Mouse (Mus musculus): ENCODE measurements around the gene Rnf4.

Rnf4 gene

DNA sequence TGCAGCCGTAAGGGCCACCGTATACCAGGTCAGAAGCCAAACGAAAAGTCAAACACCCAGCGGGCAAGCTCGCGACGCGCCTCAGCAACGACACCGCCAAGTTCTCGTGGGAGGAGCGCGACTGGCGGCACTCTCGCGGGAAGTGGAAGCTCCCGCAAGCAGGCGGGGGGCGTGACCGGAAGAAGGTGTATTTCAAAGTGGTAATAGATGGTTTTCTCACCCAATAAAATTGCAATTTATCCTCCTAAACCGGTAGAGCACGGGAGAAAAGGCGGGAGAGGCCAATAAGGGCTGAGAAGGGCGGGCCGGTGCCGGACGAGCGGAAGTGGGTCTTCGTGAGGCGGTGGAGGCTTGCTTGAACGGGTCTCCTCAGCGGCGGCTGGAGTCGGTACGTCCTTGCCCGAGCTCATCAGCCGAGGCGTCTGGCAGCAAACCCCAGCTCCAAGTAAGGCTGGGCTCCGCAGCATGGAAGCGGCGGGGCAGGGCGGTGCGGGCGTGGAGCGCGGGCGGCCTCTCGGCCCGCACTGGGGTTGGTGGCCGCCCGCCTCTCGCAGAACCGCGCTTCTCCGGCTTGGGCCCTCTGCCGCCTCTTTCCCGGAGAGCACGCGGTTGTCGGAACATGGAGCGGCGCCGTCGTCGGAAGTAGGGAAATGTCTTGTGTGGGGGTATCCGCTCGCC lies at the start of gene Rnf4:
Rnf4 (plus strand) TSS at position 193 of the 678 bp plus-strand sequence.
- peak; percentile 98 for DNase-seq (ENCODE audit: low read depth, low spot score)

DNA sequence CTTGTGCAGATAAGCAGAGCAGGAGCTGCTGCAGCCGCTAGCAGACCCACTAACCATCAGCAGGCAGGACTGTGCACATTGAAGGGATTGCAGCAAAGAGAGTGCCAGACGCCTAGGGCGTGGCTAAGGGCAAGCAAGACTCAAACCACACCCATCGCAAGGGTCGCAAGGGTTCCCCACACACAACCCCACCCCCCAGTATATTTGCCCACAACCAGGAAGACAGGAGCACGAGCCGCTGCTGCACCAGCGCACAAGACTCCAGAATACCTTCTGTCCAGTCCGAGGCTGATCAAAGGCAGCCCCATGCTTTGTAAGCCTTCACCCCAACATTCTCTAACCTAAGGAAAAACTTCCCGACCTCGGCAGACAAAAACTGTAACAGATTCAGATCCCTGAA lies 49.6 kb upstream of the Rnf4 start:
- DNase-seq (ENCODE audit: low read depth, low spot score), result no peak

DNA sequence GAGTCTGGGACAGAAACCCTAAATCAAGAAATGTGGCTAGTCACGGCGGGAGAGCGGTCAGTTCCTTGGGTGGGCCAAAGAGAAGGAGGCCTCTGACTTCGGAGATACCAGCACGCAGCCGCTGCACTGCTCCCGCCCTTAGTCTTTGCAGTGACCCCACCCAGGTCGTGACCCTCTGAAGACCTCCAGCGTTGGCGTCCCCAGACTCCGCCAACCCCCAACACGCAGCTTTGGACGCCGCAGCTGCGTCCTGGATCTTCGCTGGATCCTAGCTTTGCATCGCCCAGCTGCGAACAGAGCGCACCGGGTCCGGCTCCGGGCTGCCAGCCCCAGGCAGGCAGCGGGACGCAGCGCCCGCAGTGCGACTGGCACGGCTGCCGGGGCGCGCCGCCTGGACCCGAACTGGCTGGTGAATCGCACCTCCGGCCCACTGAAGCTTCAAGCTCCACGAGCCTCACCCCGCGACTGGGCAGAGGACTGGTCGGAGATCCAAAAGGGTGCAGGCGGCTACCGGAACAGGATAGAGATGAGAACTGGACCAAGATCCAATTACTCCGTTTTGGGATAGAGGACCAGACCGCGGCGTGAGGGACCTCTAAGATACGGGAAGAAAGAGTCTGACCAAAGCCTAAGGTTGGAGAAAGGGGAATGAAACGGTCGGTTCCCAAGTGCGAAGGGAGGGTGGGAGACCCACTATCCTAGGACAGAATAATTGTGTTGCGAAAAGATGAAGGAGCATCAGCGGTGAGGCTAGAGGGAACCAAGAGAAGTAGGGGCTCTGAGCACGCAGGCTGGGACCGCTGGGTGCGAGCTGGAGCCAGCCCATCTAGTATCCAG lies 48.9 kb upstream of the Rnf4 start:
- DNase-seq (ENCODE audit: low read depth, low spot score), result no peak

DNA sequence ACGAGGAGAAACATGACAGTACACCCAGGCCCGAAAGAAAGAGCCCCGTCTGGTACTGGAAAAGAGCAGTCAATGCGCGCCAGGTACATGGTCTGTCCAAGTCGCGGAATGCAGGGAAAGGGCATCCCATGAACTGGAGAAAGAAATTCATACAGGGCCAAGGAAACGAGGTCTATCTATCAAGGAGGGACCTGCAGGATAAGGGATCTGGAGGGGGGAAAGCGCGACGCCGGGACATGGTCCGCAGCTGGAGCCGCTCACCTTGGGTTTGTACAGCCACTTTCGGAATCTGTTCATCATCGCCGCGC lies 48.3 kb upstream of the Rnf4 start:
- DNase-seq (ENCODE audit: low read depth, low spot score), result no peak

DNA sequence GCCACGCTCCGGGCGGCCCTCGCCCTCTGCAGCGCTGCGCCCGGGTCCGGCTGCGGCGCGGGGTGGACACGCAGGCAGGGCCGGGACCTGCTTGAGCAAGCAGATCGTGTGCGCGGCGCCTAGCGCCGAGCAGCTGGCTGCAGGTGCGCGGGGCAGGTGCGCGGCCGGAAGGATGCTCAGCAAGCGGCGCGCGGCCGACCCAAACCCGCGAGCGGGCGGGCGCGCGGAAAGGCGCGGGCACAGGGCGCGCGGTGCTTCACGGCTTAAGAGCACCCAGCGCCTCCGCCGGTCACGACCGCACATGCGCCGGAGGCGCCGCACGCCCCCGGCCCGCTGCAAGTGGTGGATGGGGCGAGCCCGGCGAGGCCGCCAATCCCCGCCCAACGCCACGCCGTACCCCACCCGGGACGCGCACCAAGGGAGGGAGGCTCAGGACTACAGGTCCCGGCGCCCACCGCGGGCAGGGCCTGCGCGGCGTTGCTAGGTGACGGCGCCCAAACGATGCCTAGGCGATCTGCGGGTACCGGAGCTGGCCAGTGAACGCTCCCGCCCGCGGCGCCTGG lies 47.9 kb upstream of the Rnf4 start, which contains the start of the genes Zfyve28 and Cfap99:
Zfyve28 (minus strand) TSS at position 296 of the 563 bp plus-strand sequence.
Cfap99 (plus strand) TSS at position 447 of the 563 bp plus-strand sequence.
- DNase-seq (ENCODE audit: low read depth, low spot score), result peak; percentile 60

DNA sequence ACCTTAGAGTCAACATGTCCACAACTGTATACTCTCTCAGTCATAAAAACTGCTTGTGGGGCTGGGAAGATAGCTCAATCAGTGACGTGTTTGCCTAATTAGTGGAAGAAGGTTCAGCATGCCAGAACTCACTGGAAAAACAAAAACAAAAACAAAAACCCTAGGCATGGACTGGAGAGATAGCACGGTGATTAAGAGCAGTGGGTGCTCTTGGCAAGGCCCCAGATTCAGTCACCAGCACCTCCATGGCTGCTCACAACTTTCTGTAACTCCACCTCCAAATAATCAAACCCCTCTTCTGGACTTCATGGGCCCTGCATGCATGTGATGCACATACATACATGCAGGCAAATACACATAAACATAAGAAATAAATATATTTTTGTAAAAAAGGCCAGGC lies 46.8 kb upstream of the Rnf4 start:
- no peak for DNase-seq (ENCODE audit: low read depth, low spot score)

DNA sequence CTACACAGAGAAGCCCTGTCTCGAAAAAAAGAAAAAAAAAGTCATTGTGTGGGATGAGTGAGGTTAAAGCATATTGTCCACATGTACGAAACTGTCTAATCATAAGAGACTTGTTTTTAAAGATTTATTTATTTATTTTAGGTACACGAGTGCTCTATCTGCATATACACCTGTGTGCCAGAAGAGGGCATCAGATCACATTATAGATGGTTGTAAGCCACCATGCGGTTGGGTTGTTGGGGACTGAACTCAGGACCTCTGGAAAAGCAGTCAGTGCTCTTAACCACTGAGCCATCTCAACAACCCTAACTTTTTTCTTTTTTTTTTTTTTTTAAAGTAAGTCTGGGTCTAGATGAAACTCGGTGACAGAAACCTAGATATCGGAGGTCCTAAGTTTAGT lies 42.7 kb upstream of the Rnf4 start:
- peak; percentile 18 for DNase-seq (ENCODE audit: low read depth, low spot score)

DNA sequence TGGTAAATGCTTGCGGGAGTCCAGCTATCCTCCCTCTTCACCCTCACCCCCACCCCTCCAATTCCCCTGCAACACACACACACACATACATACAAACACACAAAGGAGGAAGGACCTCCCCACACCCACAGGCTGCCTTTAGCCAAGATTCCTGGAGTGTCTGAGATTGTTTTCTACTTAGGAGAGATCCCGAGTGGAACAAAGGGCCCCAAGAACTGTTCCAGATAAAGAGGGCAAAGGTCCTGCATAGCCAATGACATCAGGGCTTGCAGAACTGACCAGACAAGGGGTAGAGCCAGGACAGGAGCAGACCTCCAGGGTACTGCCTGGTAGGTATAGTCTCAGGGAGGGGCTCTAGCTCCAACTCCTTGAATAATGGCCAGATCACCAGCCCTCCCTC lies 41.4 kb upstream of the Rnf4 start:
- no peak for DNase-seq (ENCODE audit: low read depth, low spot score)

DNA sequence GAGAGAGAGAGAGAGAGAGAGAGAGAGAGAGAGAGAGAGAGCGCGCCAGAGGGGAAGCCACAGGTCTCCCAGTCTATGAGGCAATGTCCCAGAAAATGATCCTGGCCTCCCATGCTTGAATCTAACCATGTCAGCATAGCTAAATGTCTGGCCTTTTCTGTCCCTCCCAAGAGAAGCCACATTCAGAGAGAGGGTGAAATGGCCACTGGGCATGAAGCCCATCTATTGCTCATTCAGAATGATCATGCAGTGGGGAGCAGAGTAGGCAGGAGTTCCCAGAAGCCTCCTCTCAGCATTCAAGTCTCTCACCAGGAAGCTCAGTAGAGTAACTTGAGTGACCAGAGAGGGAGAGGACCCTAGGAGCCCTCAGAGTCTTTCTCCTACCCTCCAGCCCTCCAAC lies 40.9 kb upstream of the Rnf4 start:
- DNase-seq (ENCODE audit: low read depth, low spot score), result no peak

DNA sequence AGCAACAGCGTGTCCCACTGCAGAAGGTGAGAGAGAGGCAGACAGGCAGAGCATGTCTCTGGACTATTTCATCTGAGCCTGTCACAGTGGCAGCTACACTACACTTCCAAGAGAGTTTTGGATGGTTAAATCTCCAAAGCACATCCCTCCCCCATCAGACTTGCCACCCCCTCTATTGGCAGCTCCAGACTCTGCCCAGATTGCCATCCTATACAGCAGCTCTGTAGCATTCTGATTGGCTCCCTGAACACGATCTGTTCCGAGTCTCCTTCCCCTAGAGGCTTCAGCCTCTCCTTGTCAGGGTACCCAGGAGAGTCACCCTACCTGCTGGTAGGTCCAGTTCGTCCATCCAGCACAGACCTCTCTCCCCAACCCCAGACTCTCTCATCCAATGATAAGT lies 38.0 kb upstream of the Rnf4 start:
- no peak for DNase-seq (ENCODE audit: low read depth, low spot score)

DNA sequence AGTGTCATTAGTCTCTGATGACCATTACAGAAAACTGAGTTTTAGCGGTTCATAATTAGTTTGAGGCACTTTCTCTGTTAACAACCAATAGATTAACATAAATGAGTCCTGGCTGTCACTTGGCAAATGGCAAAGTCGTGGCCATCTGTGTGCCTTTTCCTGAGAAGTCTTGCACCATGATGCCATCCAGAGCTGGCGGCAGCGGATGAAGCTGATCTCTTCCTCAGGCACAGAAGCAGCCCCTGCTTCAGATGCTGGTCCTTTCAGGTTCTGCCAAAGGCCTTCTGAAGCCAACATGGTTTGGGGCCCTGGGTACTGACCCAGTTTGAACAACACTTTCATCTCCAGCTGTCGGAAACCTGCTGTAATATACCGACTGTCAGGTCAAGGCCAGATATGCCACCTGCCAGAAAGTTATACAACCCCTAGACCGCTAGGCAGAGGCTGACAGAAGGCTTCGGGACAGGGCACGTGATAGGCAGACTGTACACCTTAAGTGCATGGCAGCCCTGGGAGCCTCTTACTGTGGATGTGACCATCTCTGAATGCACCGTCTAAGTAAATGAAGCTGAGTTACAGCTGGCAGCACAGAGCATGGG lies 37.1 kb upstream of the Rnf4 start:
- DNase-seq (ENCODE audit: low read depth, low spot score), result no peak

DNA sequence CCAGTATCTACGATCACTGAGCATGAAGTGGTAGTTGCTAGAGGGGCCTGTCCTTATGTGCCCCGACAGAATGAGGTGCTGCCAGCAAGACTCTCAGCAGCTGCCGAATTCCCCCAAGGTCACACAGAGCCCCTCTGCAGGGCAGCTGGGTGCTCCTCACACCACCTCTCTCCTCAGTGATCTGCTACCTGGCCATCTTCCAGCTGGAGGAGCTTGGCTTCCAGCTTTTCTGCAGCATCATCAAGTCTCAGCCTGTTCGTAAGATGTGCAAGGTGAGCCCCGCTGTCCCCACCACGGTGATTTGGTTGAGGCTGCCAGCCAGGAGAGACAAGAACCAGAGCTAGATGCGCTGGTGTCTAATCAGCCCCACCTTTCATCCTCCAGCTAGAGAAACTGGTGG lies 33.7 kb upstream of the Rnf4 start:
- DNase-seq (ENCODE audit: low read depth, low spot score), result no peak

DNA sequence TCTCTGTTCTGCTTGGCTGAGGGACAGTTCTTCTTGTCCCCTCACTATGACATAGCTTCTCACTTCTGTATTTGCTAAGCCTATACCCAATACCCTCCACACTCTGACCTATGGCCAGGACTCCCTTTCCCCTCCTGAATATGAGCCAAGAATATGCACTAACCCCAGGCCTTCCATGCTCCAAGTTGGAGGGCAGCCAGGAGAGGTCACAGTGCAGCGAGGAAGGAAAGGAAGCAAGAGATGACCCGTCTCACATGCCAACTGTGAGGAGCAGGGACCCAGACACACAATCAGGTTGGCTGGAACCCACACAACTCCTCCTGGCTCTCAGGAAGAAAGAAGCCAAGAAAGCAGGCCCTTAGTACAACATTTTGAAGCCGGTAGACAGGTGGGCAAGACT lies 27.1 kb upstream of the Rnf4 start:
- no peak for DNase-seq (ENCODE audit: low read depth, low spot score)

DNA sequence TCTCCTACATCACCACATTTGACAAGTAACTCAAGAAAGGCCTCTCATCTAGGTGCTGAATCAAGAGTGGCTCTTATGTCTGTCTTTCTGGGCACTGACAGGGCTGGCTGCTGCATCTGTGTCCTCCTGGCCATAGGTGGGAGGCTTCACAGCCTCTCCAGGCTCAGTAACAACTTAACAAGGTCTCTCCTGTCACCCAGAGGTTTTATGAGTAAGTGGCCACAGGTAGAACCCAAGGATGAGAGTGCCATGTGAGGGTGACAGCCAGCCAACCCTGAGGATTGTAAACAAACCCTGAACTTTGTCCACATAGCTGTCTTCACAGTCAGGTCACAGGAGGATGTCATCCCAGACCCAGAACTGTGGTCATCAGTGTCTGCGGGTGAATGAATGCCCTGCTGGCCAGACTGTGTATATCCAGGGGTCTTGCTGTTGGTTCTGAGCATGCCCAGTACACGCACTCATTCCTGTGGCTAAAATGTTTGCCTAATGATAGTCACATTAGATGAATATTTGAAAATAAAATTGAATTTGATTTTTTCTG lies 16.5 kb upstream of the Rnf4 start:
- no peak for DNase-seq (ENCODE audit: low read depth, low spot score)

DNA sequence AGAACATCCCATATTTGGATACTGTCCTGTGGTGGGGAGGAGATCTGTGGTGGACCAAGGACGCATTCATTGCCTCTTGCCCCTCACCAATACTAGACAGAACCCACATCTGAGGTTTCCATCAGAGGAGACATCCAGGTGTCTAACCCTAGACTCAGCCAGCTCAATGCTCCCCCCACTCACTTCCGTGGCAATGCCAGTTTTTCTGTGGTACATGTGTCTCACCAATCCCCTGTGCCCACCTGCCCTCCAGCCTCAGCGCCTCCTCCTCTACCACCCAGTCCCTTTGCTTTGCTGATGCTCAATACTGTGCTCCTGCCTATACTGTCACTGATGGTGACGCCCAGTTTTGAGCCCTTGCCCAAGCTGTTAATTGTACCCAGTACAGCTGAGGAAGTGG lies 14.9 kb upstream of the Rnf4 start:
- no peak for DNase-seq (ENCODE audit: low read depth, low spot score)

DNA sequence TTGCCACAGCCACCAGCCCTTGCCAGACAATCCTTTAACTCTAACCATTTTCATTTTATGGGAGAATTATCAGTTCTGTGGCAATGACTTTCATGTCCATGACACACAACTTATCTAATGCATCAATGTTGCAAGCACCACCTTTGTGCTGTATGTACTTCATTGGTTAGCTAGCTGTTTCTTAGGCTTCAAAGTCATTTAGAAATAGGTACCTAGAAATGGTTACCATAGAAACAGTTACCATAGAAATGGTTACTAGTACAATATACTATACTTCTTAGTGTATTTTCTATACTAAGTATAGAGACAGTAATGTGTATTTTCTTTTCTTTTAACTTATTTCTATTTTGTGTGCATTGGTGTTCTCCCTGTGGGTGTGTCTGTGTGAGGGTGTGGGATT lies 10.8 kb upstream of the Rnf4 start:
- DNase-seq (ENCODE audit: low read depth, low spot score), result no peak

DNA sequence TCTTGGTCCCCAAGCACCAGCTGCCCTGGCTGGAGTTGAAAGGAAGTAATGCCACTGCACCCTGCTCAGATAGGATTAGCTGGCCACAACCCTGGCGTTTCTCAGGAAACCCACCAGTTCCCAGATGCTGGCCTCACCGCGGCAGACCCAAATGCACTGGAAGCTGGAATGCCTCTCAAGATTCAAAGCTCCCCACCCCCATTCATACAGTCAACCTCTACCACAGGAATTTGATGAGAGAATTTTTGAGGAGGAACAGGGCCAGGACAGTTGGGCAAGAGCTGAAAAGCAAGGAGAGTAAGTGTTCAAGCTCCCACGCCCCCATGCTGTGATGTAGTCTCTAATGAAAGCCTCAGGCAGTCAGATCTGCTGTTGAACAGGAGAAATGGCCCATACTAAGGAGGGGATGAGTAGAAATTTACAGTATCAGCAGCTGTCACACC lies 9.8 kb upstream of the Rnf4 start:
- DNase-seq (ENCODE audit: low read depth, low spot score), result no peak

DNA sequence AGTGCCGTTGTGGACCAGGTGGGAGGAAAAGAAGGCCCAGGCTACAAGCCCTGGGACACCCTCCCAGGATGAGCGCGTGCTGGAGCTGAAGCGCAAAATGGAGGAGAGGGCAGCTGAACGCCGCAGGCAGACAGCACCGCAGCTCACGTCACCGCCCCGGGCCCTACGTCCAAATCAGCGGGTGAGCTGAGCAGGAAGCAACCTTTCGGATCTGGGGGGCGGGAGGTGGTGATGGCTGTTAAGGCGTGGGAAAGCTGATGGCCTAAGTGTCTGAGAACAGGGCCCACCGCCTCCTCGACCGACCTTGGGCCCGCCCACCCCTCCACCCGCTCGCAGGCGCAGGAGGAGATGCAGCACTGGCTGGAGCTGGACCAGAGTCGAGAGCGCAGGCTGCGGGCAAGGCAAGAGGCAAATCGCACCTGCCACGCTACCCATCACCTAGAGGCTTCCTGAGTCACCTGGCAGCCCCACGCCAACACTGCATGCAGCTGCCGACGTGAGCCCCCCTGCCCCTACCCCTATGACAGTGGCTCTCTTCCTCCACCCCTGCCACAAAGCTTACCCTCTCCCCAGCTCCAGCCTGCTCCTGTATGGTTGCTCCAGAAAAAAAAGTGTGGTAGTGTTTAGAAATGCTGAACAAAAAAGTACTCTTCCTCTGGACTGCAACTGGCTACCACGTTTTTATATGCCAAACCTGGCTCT lies 9.1 kb upstream of the Rnf4 start:
- DNase-seq (ENCODE audit: low read depth, low spot score), result no peak

DNA sequence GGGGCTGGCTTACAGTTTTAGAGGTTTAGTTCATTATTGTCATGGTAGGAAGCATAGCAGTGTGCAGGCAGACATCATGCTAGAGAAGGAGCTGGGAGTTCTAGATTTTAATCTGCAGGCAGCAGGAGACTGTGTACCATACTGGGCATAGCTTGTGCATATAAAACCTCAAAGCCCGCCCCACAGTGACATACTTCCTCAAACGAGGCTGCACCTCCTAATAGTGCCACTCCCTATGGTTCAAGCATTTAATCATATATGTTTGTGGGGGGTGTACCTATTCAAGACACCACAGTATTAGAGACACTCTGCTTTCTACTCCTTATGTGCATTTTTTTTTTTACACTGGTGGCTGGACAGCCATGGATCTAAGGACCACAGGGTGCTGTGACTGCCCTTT lies 6.0 kb upstream of the Rnf4 start:
- DNase-seq (ENCODE audit: low read depth, low spot score), result no peak

DNA sequence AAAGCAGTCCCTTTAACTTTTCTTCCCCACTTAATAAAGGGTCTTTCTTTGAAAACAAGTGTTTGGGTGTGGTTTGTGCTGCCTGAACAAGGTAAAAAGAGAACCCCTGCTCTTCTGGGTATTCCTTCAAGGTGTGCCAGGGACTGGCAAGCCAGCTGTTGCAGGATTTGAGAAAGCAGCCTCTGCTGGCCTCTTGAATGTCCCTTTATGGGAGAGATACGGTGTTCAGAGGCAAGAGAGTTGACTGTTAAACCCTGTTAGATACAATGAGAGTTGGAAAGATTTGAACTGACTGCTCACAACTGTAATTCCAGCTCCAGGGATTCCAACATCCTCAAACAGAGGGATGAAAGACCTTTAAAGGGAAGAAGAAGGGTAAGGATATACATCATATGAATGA lies 2.0 kb upstream of the Rnf4 start:
- no peak for DNase-seq (ENCODE audit: low read depth, low spot score)

DNA sequence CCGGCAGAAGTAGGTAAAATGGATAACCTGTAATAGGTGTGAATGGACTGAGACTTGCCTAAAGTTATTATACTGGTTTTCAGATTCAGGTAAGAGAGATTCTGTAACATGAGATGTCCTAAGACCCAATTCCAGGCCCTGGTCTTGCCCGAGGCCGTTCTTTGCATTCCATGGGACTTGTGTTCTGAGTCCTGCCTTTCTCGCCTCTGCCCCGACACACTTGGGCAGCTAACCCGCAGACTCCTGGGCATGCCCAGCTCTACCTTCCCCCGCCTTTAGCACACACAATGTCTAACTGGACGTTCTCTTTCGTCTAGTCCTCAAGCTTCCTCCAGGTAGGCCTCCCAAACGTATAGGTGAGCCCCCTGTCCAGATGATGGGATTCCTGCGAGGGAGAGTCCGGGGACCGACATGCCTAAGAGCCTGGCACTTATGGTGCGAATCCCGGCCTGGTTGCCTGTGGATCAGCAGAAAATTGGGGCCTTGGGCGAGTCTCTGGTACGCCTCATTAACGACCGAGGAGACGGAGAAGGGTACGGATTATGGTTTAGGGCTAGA lies 471 bp upstream of the Rnf4 start:
- DNase-seq (ENCODE audit: low read depth, low spot score), result no peak

Measured in CD4-positive helper T cell, adult 2 months (primary cell).